Mouse (Mus musculus): ENCODE results near the gene Dcaf1. TPM values are rescaled to one million over a fixed set of nuclear protein-coding genes. Genes with fewer than 3 reads are reported as not detected.

Gene Dcaf1
- polyA plus RNA-seq, 1 experiment from 2014 or later: 26.6 TPM

GRCm38 (mm10) chr9:106906597-106906996 is 84.9 kb downstream of the Dcaf1 start:
- no peaks in the 10 kb centered on the region for H3K27me3 ChIP-seq (ENCODE audit: insufficient read depth, low read length)
- H3K27ac ChIP-seq (ENCODE audit: low read depth): no peak overlapping the region
- DNase-seq (no peak), ATAC-seq (ENCODE audit: insufficient read depth) (no peak)
- H3K36me3 ChIP-seq (ENCODE audit: insufficient read depth): no peaks in the 10 kb centered on the region
- H3K4me1 ChIP-seq (ENCODE audit: insufficient read depth): no peaks in the 10 kb centered on the region
- H3K9me3 ChIP-seq (ENCODE audit: low read depth, low read length): no peaks in the 10 kb centered on the region
- H3K4me3 ChIP-seq (ENCODE audit: low read depth, low read length): no peak overlapping the region
- WGBS: 81% methylated on average over 8 of the region's 8 CpGs
- H3K4me2 ChIP-seq: no peak overlapping the region
- no peak for TF ChIP-seq CTCF (IDR thresholded peaks at IDR 0.05; ENCODE audit: low read depth)
- H3K9ac ChIP-seq: no peak overlapping the region

- Histone ChIP-seq H3K27ac (ENCODE audit: low read depth) (no peak overlapping the region), H3K4me3 (ENCODE audit: low read depth, low read length) (no peak overlapping the region), H3K27me3 (ENCODE audit: insufficient read depth, low read length) (no peaks in the 10 kb centered on the region), H3K9ac (no peak overlapping the region), H3K4me1 (ENCODE audit: insufficient read depth) (no peaks in the 10 kb centered on the region), H3K4me2 (no peak overlapping the region), H3K36me3 (ENCODE audit: insufficient read depth) (no peaks in the 10 kb centered on the region), H3K9me3 (ENCODE audit: low read depth, low read length) (no peaks in the 10 kb centered on the region)
- TF ChIP-seq CTCF (IDR thresholded peaks at IDR 0.05; ENCODE audit: low read depth): no peak
- ATAC-seq (ENCODE audit: insufficient read depth) (no peak), DNase-seq (no peak)
- 51% methylated on average over 3 of the region's 3 CpGs for WGBS
Observed at GRCm38 (mm10) chr9:106908174-106908573, 86.5 kb downstream of the Dcaf1 start.

DNA sequence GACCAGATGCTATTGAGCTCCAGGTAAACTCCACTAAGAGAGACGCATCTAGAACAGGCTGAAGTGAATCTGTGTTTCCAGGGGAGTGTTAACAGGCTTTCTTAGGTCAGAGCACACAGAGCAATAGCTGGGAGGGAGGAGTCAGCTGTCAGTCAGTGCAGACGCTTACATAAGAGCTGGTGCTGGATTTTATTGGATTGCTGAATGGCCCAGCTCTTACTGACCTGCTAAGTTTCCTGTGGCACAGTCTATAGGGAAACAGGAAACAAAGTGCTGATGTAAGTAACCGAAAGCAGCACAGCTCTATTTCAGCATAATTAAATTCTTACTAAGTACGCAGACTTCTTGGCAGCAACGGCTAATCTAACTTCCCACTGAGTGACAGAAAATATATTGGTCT is 87.0 kb downstream of the Dcaf1 start:
- TF ChIP-seq CTCF (IDR thresholded peaks at IDR 0.05; ENCODE audit: low read depth): no peak

GRCm38 (mm10) chr9:106911624-106912023 is 90.0 kb downstream of the Dcaf1 start:
- no peak for TF ChIP-seq CTCF (IDR thresholded peaks at IDR 0.05; ENCODE audit: low read depth)
- H3K4me1 ChIP-seq (ENCODE audit: insufficient read depth): no peaks in the 10 kb centered on the region
- H3K9ac ChIP-seq: no peak overlapping the region
- DNase-seq (no peak), ATAC-seq (ENCODE audit: insufficient read depth) (no peak)
- H3K27ac ChIP-seq (ENCODE audit: low read depth): no peak overlapping the region
- 46% methylated on average over 1 of the region's 1 CpGs for WGBS
- no peaks in the 10 kb centered on the region for H3K36me3 ChIP-seq (ENCODE audit: insufficient read depth)
- H3K4me2 ChIP-seq: no peak overlapping the region
- no peaks in the 10 kb centered on the region for H3K9me3 ChIP-seq (ENCODE audit: low read depth, low read length)
- no peak overlapping the region for H3K4me3 ChIP-seq (ENCODE audit: low read depth, low read length)
- no peaks in the 10 kb centered on the region for H3K27me3 ChIP-seq (ENCODE audit: insufficient read depth, low read length)

More for the DNA sequence above, 87.0 kb downstream of the Dcaf1 start:
- no peak overlapping the region for H3K4me3 ChIP-seq (ENCODE audit: low read depth, low read length)
- ATAC-seq (ENCODE audit: insufficient read depth) (peak; percentile 47; the same call in 1 of the 2 replicates), DNase-seq (no peak)
- H3K36me3 ChIP-seq (ENCODE audit: insufficient read depth): no peaks in the 10 kb centered on the region
- no peaks in the 10 kb centered on the region for H3K27me3 ChIP-seq (ENCODE audit: insufficient read depth, low read length)
- H3K4me1 ChIP-seq (ENCODE audit: insufficient read depth): no peaks in the 10 kb centered on the region
- H3K27ac ChIP-seq (ENCODE audit: low read depth): no peak overlapping the region
- WGBS: 27% methylated on average over 5 of the region's 5 CpGs
- no peaks in the 10 kb centered on the region for H3K9me3 ChIP-seq (ENCODE audit: low read depth, low read length)
- H3K9ac ChIP-seq: no peak overlapping the region
- no peak overlapping the region for H3K4me2 ChIP-seq

DNA sequence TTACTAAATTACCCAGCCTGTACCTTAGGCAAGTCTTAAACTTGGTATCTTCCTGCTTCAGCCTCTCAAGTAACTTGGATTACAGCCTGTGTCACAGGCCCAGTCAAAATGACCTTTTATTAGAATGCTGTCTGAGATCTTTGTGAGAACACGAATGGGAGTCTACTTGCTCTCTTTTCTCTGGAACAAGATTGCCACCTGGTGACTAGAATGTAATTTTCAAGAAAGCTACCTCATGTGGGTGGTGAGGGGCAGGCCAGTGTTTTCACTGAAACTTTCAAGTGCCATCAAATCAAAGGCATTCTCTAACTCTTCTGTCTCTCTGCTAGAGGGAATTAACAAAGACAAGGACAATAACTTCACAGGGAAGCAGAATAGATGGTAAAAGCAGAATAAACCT is 92.1 kb downstream of the Dcaf1 start:
- Histone ChIP-seq H3K9ac (no peak overlapping the region), H3K27me3 (ENCODE audit: insufficient read depth, low read length) (no peaks in the 10 kb centered on the region), H3K4me3 (ENCODE audit: low read depth, low read length) (no peak overlapping the region), H3K27ac (ENCODE audit: low read depth) (no peak overlapping the region), H3K4me1 (ENCODE audit: insufficient read depth) (no peaks in the 10 kb centered on the region), H3K9me3 (ENCODE audit: low read depth, low read length) (no peaks in the 10 kb centered on the region), H3K4me2 (no peak overlapping the region), H3K36me3 (ENCODE audit: insufficient read depth) (no peaks in the 10 kb centered on the region)
- WGBS: 13% methylated on average over 1 of the region's 1 CpGs
- ATAC-seq (ENCODE audit: insufficient read depth): no peak
- DNase-seq: peak; percentile 53
- peak; percentile 29 for TF ChIP-seq CTCF (IDR thresholded peaks at IDR 0.05; ENCODE audit: low read depth)

DNA sequence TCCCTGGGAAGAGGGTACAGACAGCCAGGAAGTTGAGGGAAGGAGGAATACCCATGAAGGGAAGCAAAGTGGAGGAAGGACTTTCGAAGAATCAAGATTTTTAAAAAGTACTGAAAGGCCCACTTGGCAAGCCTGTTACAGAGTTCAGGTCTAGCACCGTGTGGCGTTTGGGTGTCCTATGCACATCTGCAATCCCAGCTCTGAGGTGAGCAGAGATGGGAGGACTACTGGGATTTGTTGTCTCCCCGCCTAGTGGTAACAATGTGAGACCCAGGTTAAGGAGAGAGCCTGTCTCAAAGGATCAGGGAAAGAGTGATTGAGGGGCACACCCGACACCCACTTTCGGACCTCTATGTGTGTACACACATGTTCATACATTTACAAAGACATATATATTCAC is 93.2 kb downstream of the Dcaf1 start:
- 78% methylated on average over 6 of the region's 6 CpGs for WGBS
- Histone ChIP-seq H3K4me3 (ENCODE audit: low read depth, low read length) (no peak overlapping the region), H3K36me3 (ENCODE audit: insufficient read depth) (no peaks in the 10 kb centered on the region), H3K4me2 (no peak overlapping the region), H3K27ac (ENCODE audit: low read depth) (no peak overlapping the region), H3K9me3 (ENCODE audit: low read depth, low read length) (no peaks in the 10 kb centered on the region), H3K4me1 (ENCODE audit: insufficient read depth) (no peaks in the 10 kb centered on the region), H3K27me3 (ENCODE audit: insufficient read depth, low read length) (no peaks in the 10 kb centered on the region), H3K9ac (no peak overlapping the region)
- no peak for DNase-seq
- no peak for TF ChIP-seq CTCF (IDR thresholded peaks at IDR 0.05; ENCODE audit: low read depth)
- ATAC-seq (ENCODE audit: insufficient read depth): no peak

Other genes with a start within 250 kb of the Dcaf1 start
- gene Iqcf6, start 195.3 kb upstream of the Dcaf1 start, polyA plus RNA-seq (2014; fragmentation: Nextera tagmentation; extraction: Ambion mirVana): not detected in 2 replicates
- gene Grm2, start 165.8 kb upstream of the Dcaf1 start, polyA plus RNA-seq (2014; fragmentation: Nextera tagmentation; extraction: Ambion mirVana): not detected in 2 replicates
- gene Tex264, start 135.9 kb upstream of the Dcaf1 start, polyA plus RNA-seq (2014; fragmentation: Nextera tagmentation; extraction: Ambion mirVana): 41.3 and 47.8 TPM in 2 replicates
- 4.5 and 5.7 TPM in 2 replicates for gene Rad54l2, start 32.7 kb upstream of the Dcaf1 start, polyA plus RNA-seq (2014; fragmentation: Nextera tagmentation; extraction: Ambion mirVana)
- 22.2 and 25.3 TPM in 2 replicates for gene Rbm15b, start 65.6 kb downstream of the Dcaf1 start, polyA plus RNA-seq (2014; fragmentation: Nextera tagmentation; extraction: Ambion mirVana)
- gene Manf, start 70.1 kb downstream of the Dcaf1 start, polyA plus RNA-seq (2014; fragmentation: Nextera tagmentation; extraction: Ambion mirVana): 246 and 279 TPM in 2 replicates